Mouse (Mus musculus): ENCODE measurements around the gene Chst13. TPM values are rescaled to one million over a fixed set of nuclear protein-coding genes. Genes with fewer than 3 reads are reported as not detected.

The Chst13 gene
- not detected for total RNA-seq (2022)

- peak; percentile 13 to 20 for DNase-seq (ENCODE audit: low spot score in 2 of 2)
Observed at GRCm38 (mm10) chr6:90324991-90325390, at the start of gene Chst13. TSS of gene Chst13 (minus strand) at chr6:90325185.

DNA sequence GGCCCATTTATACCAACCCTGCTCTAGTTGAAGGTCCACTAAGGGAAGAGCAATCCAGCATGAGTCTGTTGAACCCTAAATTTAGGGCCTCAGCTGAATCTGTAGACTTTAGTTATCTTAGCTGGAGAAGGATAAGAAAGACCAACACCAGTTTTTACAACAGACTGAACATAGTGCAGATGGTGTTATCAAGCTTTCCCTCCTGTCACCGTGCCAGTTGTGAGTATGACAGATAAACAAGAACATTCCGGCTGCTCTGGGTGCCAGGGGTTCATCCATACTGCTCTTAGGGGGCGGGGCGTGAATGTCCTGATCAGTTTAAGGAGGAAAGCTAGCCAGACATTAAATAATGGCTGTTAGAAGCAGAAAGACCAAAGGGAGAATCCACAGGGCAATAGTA lies 49.7 kb upstream of the Chst13 start:
- no peak for DNase-seq (ENCODE audit: low spot score in 2 of 2)

DNA sequence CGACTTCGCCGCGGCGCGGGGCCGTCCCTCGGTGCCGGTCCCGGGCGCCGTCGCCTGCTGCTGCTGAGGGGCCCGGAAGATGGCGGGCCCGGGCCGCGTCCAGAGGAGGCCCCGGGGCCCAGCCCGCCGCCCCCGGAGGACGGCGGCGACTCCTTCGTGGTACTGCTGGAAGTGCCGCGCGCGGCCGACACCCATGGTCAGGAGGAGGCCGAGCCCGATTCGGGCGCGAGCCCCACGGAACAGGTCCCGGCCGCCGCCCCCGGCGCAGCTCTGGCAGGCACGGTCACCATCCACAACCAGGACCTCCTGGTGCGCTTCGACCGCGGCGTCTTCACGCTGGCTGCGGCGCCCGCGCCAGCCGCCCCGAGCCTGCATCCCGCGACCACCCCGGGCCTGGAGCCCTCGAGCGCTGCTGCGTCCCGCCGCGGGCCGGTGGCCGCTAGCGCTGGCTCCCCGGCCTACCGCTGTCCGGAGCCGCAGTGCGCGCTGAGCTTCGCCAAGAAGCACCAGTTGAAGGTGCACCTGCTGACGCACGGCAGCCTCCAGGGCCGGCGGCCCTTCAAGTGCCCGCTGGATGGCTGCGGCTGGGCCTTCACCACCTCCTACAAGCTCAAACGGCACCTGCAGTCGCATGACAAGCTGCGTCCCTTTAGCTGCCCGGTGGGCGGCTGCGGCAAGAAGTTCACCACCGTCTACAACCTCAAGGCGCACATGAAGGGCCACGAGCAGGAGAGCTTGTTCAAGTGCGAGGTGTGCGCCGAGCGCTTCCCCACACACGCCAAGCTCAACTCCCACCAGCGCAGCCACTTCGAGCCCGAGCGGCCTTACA lies 45.0 kb upstream of the Chst13 start:
- DNase-seq (ENCODE audit: low spot score in 2 of 2): peak in 1 of 2 experiments; percentile 17

- peak; percentile 99 for DNase-seq (ENCODE audit: low spot score in 2 of 2)
Observed at GRCm38 (mm10) chr6:90368976-90369724, 44.2 kb upstream of the Chst13 start, which contains the start of gene Zxdc. TSS of gene Zxdc (plus strand) at chr6:90369492.

DNA sequence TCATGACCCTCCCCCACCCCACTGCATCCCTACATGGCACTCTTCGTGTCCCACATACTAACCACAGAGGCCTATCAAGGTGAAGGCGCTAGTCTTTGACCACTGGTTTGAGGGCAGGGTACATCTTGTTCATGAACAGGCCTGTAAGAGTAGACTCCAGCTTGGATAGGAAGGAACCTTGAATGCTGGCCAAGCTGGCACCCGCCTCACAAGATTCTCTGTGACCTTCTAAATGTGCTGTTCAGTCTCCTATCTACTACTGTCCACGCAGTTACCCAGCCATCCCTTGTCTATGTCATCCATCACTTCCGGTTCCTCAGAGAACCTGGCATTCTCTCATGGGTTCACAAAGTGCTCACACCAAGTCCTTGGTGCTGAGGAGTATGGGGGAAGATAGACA lies 38.3 kb upstream of the Chst13 start:
- DNase-seq (ENCODE audit: low spot score in 2 of 2): no peak

DNA sequence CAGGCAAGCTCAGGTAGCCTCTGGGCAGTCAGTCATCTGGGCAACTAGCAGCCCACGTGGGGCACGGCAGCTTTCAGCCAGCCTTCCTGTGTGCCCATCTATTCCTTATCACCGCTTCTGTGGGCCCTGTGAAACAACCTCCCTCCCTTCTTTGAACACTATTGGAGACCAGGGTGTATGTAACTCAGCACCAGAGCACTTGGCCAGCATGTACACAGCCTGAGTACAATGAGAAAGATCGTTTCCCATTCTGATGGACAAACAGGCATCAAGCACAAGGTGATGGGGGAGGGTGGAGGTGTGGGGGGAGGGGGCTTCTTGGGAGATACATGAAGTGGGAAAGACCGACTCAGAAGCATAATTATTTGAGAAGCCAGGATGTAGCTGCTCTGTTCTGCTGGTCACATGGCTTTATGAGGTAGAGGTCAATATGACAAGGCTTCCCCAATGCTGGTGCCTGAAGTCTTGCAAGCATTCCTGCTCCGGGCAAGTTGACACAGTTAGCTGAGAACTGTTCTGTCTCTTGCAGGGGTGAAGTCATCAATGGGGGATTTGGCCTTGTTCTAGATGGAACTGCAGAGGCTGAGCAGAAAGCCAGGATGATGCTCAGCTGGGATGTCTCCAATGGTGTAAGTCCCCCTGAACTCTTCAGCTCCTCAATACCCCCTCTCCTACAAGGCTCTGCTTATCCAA lies 36.1 kb upstream of the Chst13 start:
- DNase-seq (ENCODE audit: low spot score in 2 of 2): no peak

- DNase-seq (ENCODE audit: low spot score in 2 of 2): peak; percentile 62 to 69
Observed at GRCm38 (mm10) chr6:90360024-90360781, 35.2 kb upstream of the Chst13 start.

GRCm38 (mm10) chr6:90359445-90359844 lies 34.5 kb upstream of the Chst13 start:
- DNase-seq (ENCODE audit: low spot score in 2 of 2): no peak

- no peak for DNase-seq (ENCODE audit: low spot score in 2 of 2)
Observed at GRCm38 (mm10) chr6:90358142-90358541, 33.2 kb upstream of the Chst13 start.

GRCm38 (mm10) chr6:90350011-90350410 lies 25.0 kb upstream of the Chst13 start:
- no peak for DNase-seq (ENCODE audit: low spot score in 2 of 2)

DNA sequence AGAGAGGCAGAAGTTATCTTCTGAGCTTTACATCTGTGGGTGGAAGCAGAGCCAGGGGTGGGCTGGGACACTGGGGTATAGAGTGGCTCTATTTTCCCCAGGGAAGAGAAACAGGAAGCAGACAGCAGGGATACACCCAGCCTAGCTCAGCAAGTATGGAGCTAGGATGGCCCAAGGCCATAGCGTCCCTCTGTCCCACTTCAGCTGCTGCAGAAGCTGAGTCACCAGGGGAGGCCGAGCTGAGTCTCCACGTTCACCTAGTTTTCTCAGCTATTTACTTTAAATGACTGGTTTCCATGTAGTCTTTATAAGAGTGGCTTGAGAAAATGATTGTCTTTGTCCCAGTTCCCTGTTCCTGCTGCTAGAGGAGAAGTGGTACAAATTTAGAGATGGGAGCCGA lies 23.5 kb upstream of the Chst13 start:
- no peak for DNase-seq (ENCODE audit: low spot score in 2 of 2)

DNA sequence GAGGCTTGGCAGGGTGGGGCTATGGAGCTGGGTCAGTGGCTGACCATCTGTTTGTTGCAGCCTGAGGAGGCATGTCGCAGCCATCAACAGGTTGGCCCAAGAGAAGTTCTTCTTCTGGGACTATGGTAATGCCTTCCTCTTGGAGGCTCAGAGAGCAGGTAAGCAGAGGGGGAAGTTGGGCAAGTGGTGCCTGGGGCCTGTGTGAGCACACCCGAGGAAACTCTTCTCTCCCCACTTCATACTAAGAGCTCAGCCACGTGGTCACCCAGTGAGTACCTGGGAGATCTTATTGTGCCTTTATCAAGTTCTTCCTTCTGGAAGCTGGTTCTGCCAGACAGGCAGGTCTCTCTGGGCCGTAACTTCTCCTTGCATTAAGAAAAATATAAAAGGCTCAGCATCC lies 22.2 kb upstream of the Chst13 start:
- DNase-seq (ENCODE audit: low spot score in 2 of 2): no peak

DNA sequence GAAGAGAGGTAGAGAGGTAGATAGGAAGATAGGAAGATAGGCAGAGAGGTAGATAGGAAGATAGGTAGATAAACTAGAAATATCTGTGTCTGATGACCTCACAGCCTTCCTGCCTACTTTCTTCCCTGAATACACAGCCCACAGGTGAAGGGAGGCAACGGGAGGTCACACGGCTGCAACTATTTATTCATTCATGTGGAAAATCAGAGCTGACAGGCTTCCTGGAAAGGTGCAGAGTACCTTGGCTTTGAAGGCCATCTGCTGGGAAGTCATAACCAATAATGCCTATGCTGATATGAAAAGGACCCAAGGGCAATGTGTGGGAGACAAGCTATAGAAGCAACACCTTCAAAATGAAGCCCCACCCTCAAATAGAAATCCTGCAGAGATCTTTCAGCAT lies 17.4 kb upstream of the Chst13 start:
- no peak for DNase-seq (ENCODE audit: low spot score in 2 of 2)

DNA sequence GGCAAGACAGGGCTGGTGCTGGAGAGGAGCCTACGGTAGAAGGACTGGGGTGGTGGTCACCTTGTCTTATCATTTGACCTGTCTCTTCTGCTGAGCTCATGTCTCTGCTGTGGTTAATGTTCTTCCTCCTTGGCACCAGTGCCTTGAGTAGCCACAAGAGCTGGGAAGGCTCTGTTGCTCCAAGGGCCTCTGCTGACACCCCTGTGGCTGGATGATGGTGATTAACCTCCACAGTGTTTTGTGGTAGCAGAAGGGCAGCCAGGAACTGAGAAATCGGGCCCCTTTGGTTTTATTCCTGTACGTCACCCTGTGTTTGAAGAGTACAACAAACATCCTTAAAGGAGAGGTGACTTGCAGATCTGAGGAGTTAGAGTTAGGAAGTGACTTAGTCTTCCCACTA lies 9.3 kb upstream of the Chst13 start:
- DNase-seq (ENCODE audit: low spot score in 2 of 2): no peak

DNA sequence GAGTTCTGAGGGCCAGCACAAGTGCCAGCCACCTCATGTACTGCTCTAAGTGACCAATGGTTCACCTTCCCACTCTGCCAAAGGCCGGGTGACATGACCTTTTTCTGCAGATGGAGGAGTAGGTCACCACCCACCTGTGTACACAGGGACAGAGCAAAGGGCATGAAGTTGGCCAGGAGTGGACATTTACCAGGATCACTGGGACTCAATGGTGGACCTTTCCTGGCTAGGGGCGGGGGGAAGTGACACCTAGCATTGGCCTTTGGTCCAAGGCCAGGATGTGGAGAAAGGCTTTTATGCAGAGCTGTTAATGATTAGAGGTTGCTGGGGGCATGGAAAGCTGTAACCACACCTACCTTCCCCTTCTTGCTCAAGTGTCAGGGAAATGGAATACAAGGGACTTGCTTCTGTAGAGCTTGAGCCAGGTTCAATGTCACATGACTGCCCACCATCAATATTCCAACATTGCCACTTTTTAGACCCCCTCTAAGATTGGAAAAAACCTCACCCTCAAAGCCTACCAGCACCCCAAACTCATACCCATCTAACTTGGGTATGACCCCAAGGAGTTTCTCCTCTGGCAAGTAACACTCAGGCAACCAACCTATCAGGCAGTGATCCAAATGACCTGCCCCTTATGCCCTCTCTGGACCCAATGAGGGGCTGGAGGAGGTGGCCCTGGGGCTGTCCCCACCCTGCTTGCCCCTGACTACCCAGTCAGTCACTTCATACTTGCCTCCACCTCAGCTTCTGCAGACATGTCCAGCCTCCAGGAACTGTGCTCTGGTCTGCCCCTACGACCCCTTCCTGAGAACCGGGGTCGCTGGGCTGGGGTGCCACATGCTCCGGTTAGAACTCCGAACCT lies 7.8 kb upstream of the Chst13 start, which contains the start of gene Uroc1:
TSS of gene Uroc1 (plus strand) at position 724 of the 865 bp plus-strand sequence.
- DNase-seq (ENCODE audit: low spot score in 2 of 2): no peak

- peak in 1 of 2 experiments; percentile 34 for DNase-seq (ENCODE audit: low spot score in 2 of 2)
Observed at GRCm38 (mm10) chr6:90329953-90330352, 5.0 kb upstream of the Chst13 start.

- DNase-seq (ENCODE audit: low spot score in 2 of 2): no peak
Observed at GRCm38 (mm10) chr6:90327670-90328069, 2.7 kb upstream of the Chst13 start.

DNA sequence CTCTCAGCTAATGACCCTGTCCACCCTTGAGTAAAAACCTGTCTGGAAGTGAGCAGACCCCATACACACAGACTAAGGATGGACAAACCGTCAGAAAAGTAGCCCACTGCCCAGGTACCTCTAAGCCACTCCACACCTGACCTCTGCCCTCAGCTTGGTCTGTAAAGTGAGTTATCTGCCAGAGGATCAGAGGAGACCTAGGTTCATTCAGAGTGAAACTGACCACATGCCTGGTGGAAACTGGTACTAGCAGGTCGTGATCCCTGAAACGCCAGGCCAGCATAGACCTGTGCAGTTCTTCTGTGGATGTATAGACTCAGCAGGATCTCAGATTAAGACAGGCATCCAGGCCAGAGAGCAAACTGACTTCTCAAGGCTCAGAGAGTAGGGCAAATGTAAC lies 522 bp downstream of the Chst13 start:
- DNase-seq (ENCODE audit: low spot score in 2 of 2): no peak

GRCm38 (mm10) chr6:90324026-90324425 lies 959 bp downstream of the Chst13 start:
- DNase-seq (ENCODE audit: low spot score in 2 of 2): no peak

DNA sequence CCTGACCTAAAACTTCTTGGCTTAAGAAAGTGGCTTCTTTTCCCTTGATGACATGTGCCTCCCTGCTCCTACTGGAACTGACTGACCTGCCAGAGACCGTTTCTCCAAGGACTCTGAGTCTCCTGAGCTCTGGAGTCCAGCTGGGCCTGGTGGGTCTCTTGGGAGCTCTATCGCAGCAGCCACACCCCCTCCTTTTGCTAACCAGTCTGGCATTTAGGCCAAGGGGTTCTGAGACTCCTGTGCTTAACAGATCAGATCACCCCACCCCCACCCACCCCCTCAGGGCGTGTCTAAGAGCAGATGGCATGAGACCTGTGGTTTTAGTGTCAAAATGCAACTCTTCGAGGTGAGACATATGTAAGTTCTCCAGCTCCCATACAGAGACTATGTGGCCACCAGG lies 3.2 kb downstream of the Chst13 start:
- no peak for DNase-seq (ENCODE audit: low spot score in 2 of 2)

Measured in gastrocnemius, adult 8-10 months (tissue).